ENCODE assay signal across 8 mouse cellular contexts in the genomic region with DNA sequence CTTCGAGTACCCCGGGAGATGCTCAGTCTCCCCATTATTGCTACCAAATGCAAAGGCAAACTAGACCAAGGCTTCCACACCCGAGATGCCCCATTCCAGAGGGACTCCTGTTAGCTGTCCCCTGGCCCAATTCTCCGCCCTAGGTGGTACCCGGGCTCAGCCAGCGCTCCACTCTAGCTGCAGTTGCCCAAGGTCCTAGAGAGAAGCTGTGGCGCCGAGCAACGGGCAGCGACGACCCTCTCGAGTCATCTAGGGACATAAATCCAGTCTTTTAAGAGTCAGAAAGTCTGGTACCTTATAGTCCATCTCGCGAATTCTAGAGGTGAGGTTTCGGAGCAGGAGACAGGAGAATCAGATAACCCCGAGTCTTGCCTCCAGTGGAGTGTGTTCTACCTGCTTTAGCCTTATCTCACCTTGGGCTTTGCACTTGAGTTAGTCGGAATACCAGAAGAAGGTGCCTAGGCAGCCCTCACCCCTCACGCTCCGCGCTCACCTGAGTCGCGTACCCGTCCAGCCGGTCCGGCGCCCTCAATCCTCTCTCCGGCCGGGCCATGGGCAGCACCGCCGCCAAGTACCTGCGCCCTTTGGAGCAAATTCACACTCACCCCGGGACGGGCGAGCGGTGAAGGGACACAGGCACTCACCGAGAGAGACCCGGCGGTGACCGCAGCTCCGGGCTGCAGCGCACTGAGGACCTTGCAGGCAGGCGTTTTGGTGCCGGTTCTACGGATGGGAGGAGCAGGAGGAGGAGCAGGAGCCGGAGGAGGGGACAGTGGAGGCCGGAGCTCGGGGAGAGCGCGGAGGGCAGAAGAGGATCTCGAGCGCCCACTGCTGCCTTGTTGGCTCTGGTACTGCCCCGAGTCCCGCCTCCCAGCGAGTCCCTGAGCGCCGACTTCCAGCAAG.
DNase-seq lines count a peak whose midpoint lies in the region; ATAC-seq and TF ChIP-seq lines count a peak whose summit lies in the region.

No protein-coding gene starts in this region.

- 1% methylated on average over 56 of the region's 56 CpGs for WGBS in hindbrain, postnatal 0 days
- WGBS in macrophage (ENCODE audit: missing documents): 2% methylated on average over 56 of the region's 56 CpGs

- peak overlapping the region; percentile 95 for H3K4me2 ChIP-seq in hindbrain, postnatal 0 days (ENCODE audit: low read depth, low read length)

- no peaks in the 10 kb centered on the region for H3K36me3 ChIP-seq in hindbrain, postnatal 0 days (ENCODE audit: insufficient read depth, low read length)
- H3K36me3 ChIP-seq in macrophage (ENCODE audit: inconsistent target): no peaks in the 10 kb centered on the region

- peak overlapping the region; percentile 89 for H3K4me3 ChIP-seq in hindbrain, postnatal 0 days (ENCODE audit: low read length)
- H3K4me3 ChIP-seq in macrophage (ENCODE audit: inconsistent target): peak overlapping the region; percentile 18; the same call in 1 of the 2 replicates

- H3K9ac ChIP-seq in hindbrain, postnatal 0 days (replicated peaks; ENCODE audit: low read length): peak overlapping the region; percentile 68

- no peaks in the 10 kb centered on the region for H3K27me3 ChIP-seq in hindbrain, postnatal 0 days (ENCODE audit: insufficient read depth, low read length)

- DNase-seq in T-cell, adult 2 months (ENCODE audit: low spot score): peak; percentile 6
- peak; percentile 78 to 87 for DNase-seq in cerebellum, postnatal 4 days (ENCODE audit: low spot score in 2 of 2)
- DNase-seq in gastrocnemius, adult 8-10 months (ENCODE audit: low spot score in 2 of 2): peak; percentile 59 to 73
- peak; percentile 93 for DNase-seq in hindbrain, postnatal 0 days (ENCODE audit: low spot score)
- DNase-seq in left cerebral cortex, adult 8-10 months (ENCODE audit: low spot score in 2 of 2): peak; percentile 73 to 91
- DNase-seq in retina, postnatal 7 days (ENCODE audit: low read depth, low spot score): peak; percentile 63
- DNase-seq in urinary bladder, adult 18-20 months (ENCODE audit: low spot score in 2 of 2): peak; percentile 92 to 93

- peak overlapping the region; percentile 63 for H3K27ac ChIP-seq in hindbrain, postnatal 0 days
- no peak overlapping the region for H3K27ac ChIP-seq in macrophage

- peak; percentile 95 for ATAC-seq in hindbrain, postnatal 0 days

- no peaks in the 10 kb centered on the region for H3K9me3 ChIP-seq in hindbrain, postnatal 0 days (ENCODE audit: low read length)

- peak; percentile 83 for TF ChIP-seq CTCF in hindbrain, postnatal 0 days (IDR thresholded peaks at IDR 0.05; ENCODE audit: low read depth)

- peaks cover under 1% of the 10 kb centered on the region; the same call in 1 of the 2 replicates for H3K4me1 ChIP-seq in hindbrain, postnatal 0 days (ENCODE audit: insufficient read depth, low read length)

- no peaks in the 10 kb centered on the region for H3K79me2 ChIP-seq in macrophage (ENCODE audit: inconsistent target)

Comparison
In these comparisons a context has a peak if more than half of its experiments do, and no peak if none do; other contexts are left out.
1. DNase-seq: peak in every context shown above with its lines; median percentile 93 in hindbrain, postnatal 0 days; 92 in urinary bladder, adult 18-20 months; 82 in cerebellum, postnatal 4 days; 82 in left cerebral cortex, adult 8-10 months; 66 in gastrocnemius, adult 8-10 months; 63 in retina, postnatal 7 days; 6 in T-cell, adult 2 months.